ENCODE assay signal across 17 mouse cellular contexts in the genomic region with DNA sequence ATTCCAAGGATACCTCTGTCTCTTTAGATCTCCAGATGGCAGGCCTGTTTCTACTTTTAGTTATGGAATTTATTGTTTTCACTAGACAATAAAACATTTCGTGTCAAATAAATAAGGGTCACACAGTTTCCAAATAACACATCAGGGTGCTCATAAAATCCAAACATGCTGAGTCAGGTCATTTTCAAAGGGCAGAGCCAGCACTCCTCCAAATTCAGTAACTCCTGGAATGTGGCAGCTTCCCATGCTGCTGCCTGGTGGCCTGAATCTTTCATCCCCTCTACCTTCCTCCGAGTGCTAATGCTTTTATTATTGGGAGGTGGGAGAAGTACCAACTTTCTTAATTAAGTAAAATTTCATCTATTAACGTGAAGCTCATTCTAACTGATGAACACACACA.
"Had no signal": no experiment of that assay in that cellular context is flagged by ENCODE, and none has a peak within 500 bp of the region (broad histone marks: within the 10 kb centered on the region; RNA-seq: fewer than 3 reads in every experiment).

No protein-coding gene starts in this region.

- H3K9ac ChIP-seq: liver, embryonic 13.5 days; liver, postnatal 0 days; lung, embryonic 15.5 days; midbrain, embryonic 12.5 days; neural tube, embryonic 13.5 days had no signal

- H3K27ac ChIP-seq: layer of hippocampus, adult 2 months; liver, embryonic 13.5 days; lung, embryonic 15.5 days; macrophage; midbrain, embryonic 12.5 days; neural tube, embryonic 13.5 days had no signal

- H3K4me2 ChIP-seq: liver, embryonic 13.5 days; lung, embryonic 15.5 days; midbrain, embryonic 12.5 days; neural tube, embryonic 13.5 days had no signal

- H3K4me3 ChIP-seq: layer of hippocampus, adult 2 months; liver, embryonic 13.5 days; lung, embryonic 15.5 days; megakaryocyte, embryonic 14.5 days; midbrain, embryonic 12.5 days; neural tube, embryonic 13.5 days had no signal

- H3K4me1 ChIP-seq: liver, embryonic 13.5 days; neural tube, embryonic 13.5 days had no signal

- H3K36me3 ChIP-seq: liver, embryonic 13.5 days; lung, embryonic 15.5 days; midbrain, embryonic 12.5 days; neural tube, embryonic 13.5 days had no signal

- H3K9me3 ChIP-seq: liver, embryonic 13.5 days; lung, embryonic 15.5 days; midbrain, embryonic 12.5 days; neural tube, embryonic 13.5 days had no signal

- ATAC-seq: liver, postnatal 0 days; midbrain, embryonic 16.5 days had no signal

- H3K27me3 ChIP-seq: liver, embryonic 13.5 days; lung, embryonic 15.5 days; megakaryocyte, embryonic 14.5 days; midbrain, embryonic 12.5 days; neural tube, embryonic 13.5 days had no signal

- DNase-seq: left cerebral cortex, postnatal 4 days; liver; liver, embryonic 13.5 days; liver, postnatal 0 days; lung, postnatal 14 days; retina, postnatal 1 day; right cerebral cortex, postnatal 4 days; spleen, adult 18-20 months; thymus, adult 18-20 months; thymus, postnatal 14 days had no signal
